Mouse (Mus musculus): ENCODE results near the gene Klhl13. TPM values are rescaled to one million over a fixed set of nuclear protein-coding genes. Genes with fewer than 3 reads are reported as not detected.

The Klhl13 gene
- polyA plus RNA-seq, 1 experiment from 2014 or later, result 51.6 TPM

DNA sequence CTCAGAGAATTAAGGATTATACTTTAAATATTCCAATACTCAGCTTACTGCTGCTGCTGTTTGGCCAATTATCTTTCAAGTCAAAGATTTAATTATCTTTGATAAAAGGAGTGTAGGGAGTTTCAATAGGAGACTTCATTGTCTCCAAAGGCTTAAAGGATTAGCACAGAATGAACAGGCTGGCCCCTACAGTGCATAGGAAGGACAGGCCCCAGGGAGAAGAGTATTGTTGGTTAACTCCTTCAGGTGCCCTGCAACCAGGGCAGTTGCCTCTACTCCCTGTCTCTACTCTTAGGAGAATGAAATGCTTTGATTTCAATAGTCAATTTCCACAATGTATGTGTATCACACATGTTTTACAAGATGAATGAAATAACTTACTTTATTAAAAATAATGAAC lies 116.1 kb downstream of the Klhl13 start:
- DNase-seq (ENCODE audit: low spot score), result no peak
- Histone ChIP-seq H3K9me3 (no peaks in the 10 kb centered on the region), H3K36me3 (no peaks in the 10 kb centered on the region), H3K27me3 (ENCODE audit: insufficient read depth, poor library complexity, severe bottlenecking) (no peaks in the 10 kb centered on the region), H3K4me3 (no peak overlapping the region), H3K4me1 (no peaks in the 10 kb centered on the region), H3K27ac (no peak overlapping the region)

All from heart, embryonic 10.5 days (tissue).